Mouse (Mus musculus) spleen, embryonic (tissue): ENCODE results near the gene Msh4.

Experiments used
- CTCF ChIA-PET: fragments of 350-600 bp; sonication (Branson Sonifier 250); formaldehyde crosslinking; loops from one replicate; lab custom pipeline; 2022; lab: Charles Lee

The Msh4 gene

GRCm38 (mm10) chr3:153808406-153808805 is 97.5 kb downstream of the Msh4 start:
- CTCF ChIA-PET, result no interaction called here

DNA sequence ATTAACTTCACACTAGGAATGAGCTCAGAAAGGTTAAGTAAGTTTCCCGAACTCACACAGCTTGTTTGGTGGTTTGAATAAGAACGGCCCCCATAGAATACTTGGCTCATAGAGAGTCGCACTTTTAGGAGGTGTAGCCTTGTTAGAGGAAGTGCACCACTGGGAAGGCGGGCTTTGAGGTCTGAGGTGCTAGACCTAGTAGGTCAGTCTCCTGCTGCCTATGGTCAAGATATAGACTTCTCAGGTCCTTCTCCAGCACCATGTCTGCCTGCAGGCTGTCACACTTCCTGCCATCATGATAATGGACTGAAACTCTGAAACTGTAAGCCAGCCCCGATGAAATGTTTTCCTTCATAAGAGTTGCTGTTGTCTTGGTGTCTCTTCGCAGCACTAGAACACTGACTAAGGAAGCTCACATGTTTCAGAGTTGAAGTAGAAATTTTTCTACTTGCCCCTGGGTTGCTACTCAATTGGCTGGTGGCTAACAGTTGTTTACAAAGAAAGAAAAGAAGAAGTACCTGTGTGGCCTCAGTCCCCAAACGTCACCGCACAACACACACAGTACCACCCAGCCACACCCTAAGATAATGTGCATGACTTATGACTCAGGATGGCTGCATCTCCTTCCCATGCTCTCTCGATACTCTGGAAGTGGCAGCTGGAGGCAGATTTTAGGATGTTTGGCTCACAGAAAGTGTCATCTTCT is 98.3 kb downstream of the Msh4 start:
- CTCF ChIA-PET, result interaction anchor here (0.6 kb wide), 1 partner anchor 136 kb away, joined by 6 read pairs; no protein-coding TSS in a partner anchor
